9 mouse cellular contexts compared by ENCODE assay signal in genomic region chr4:123667260-123667867, GRCm38 (mm10). TPM values are rescaled to one million over a fixed set of nuclear protein-coding genes. Genes with fewer than 3 reads are reported as not detected.
A peak's percentile ranks its signal among the peaks of the same experiment; 100 is the strongest.
DNase-seq lines count a peak whose midpoint lies in the region; ATAC-seq lines count a peak whose summit lies in the region.
"Had no signal": no experiment of that assay in that cellular context is flagged by ENCODE, and none has a peak within 500 bp of the region (broad histone marks: within the 10 kb centered on the region; RNA-seq: fewer than 3 reads in every experiment).

No protein-coding gene starts in this region.

- H3K4me1 ChIP-seq in forebrain, embryonic 13.5 days: peaks cover 65% of the 10 kb centered on the region

- 0% methylated on average over 1 of the region's 1 CpGs for WGBS in forebrain, embryonic 13.5 days

- no peaks in the 10 kb centered on the region for H3K9me3 ChIP-seq in forebrain, embryonic 13.5 days (replicated peaks)

- no peaks in the 10 kb centered on the region for H3K27me3 ChIP-seq in forebrain, embryonic 13.5 days

- ATAC-seq in forebrain, embryonic 13.5 days: peak; percentile 13; the same call in 1 of the 2 replicates

- peak overlapping the region; percentile 74 for H3K27ac ChIP-seq in forebrain, embryonic 13.5 days

- peak overlapping the region; percentile 24; the same call in 1 of the 2 replicates for H3K4me2 ChIP-seq in forebrain, embryonic 13.5 days

- DNase-seq in MN1 (ENCODE audit: low spot score): peak; percentile 84
- peak; percentile 71 for DNase-seq in c-Kit-positive CD71-positive TER-119-negative erythroid progenitor cells, embryonic 14.5 days (ENCODE audit: low read depth)
- DNase-seq in heart, postnatal 25 days (ENCODE audit: low spot score): peak; percentile 35
- peak; percentile 83 for DNase-seq in layer of hippocampus, adult 9-10 months (ENCODE audit: low spot score)
- DNase-seq in lung, postnatal 10 days: peak; percentile 89
- peak; percentile 97 for DNase-seq in retina, embryonic 14.5 days (ENCODE audit: low spot score)
- peak; percentile 75 to 77 for DNase-seq in urinary bladder, postnatal 36 days (ENCODE audit: low spot score in 2 of 2)

- no peaks in the 10 kb centered on the region for H3K36me3 ChIP-seq in forebrain, embryonic 13.5 days (ENCODE audit: poor library complexity, severe bottlenecking)

- H3K9ac ChIP-seq in forebrain, embryonic 13.5 days: no peak overlapping the region

- intact Hi-C loops in heart, postnatal 25 days (cut with DNase I): loop anchor here (1.0 to 10.0 kb wide), 3 partner anchors 79 to 203 kb away; no protein-coding TSS in a partner anchor

- no peak overlapping the region for H3K4me3 ChIP-seq in forebrain, embryonic 13.5 days
- H3K4me3 ChIP-seq: myocyte had no signal

RNA-seq across cellular contexts. Expression of gene Macf1, which starts 16.8 kb away (rescaled TPM):
- 62.6 and 65.9 TPM in 2 replicates for polyA plus RNA-seq in forebrain, embryonic 13.5 days (2015; fragmentation: Nextera tagmentation; extraction: Ambion mirVana)
- total RNA-seq in heart, postnatal 25 days (2021): 100 to 1,000 TPM; 230 to 254 TPM

RNA-seq across cellular contexts. Expression of gene Ndufs5, which starts 50.6 kb away (rescaled TPM):
- 352 and 406 TPM in 2 replicates for polyA plus RNA-seq in forebrain, embryonic 13.5 days (2015; fragmentation: Nextera tagmentation; extraction: Ambion mirVana)
- 100 to 1,000 TPM; 460 to 471 TPM for total RNA-seq in heart, postnatal 25 days (2021)

Comparison
In these comparisons a context has a peak if more than half of its experiments do, and no peak if none do; other contexts are left out.
1. DNase-seq: peak in every context shown above with its lines; median percentile 97 in retina, embryonic 14.5 days; 89 in lung, postnatal 10 days; 84 in MN1; 83 in layer of hippocampus, adult 9-10 months; 76 in urinary bladder, postnatal 36 days; 71 in c-Kit-positive CD71-positive TER-119-negative erythroid progenitor cells, embryonic 14.5 days; 35 in heart, postnatal 25 days.